Mouse (Mus musculus) lung, postnatal 0 days (tissue): ENCODE results near the gene Nipal3.

ENCODE experiments used
- CTCF ChIP-seq: IDR thresholded peaks from 2 replicates; pipeline ENCODE4 v1.5.1; 2016; ENCODE audit warnings: antibody characterized with exemption, mild to moderate bottlenecking
- EP300 ChIP-seq: IDR thresholded peaks from 2 replicates; pipeline ENCODE4 v1.6.1; 2016; ENCODE audit warnings: antibody characterized with exemption, mild to moderate bottlenecking, control low read depth

- TF ChIP-seq CTCF (no peak), EP300 (no peak)
Measured at GRCm38 (mm10) chr4:135404048-135404447, 90.8 kb downstream of the Nipal3 start.
